Mouse (Mus musculus) intestine, embryonic 16.5 days (tissue): ENCODE measurements around the gene Pcdh10. TPM values are rescaled to one million over a fixed set of nuclear protein-coding genes. Genes with fewer than 3 reads are reported as not detected.

Experiments used
- ATAC-seq: fragments of 200-750 bp; cut with Nextera tagmentation; 2 replicates; pipeline ENCODE4 v1.8.0; 2017; ENCODE audit warnings: moderate TSS enrichment, moderate library complexity
- H3K27ac ChIP-seq: fragments of 300-500 bp; sonication (generic); 2 replicates; pipeline ENCODE4 v1.5.1; 2014; ENCODE audit warnings: mild to moderate bottlenecking, low read length
- H3K27me3 ChIP-seq: fragments of 300-500 bp; sonication (generic); replicated peaks from 2 replicates; pipeline ENCODE4 v1.6.1; 2014; ENCODE audit warnings: low read length, control low read depth, mixed read lengths; ENCODE audit not compliant: control insufficient read depth, insufficient read depth
- H3K36me3 ChIP-seq: fragments of 300-500 bp; sonication (generic); 2 replicates; pipeline ENCODE4 v1.6.1; 2014; ENCODE audit warnings: low read length, control low read depth; ENCODE audit not compliant: control insufficient read depth, insufficient read depth
- H3K4me1 ChIP-seq: fragments of 300-500 bp; sonication (generic); 2 replicates; pipeline ENCODE4 v1.6.1; 2014; ENCODE audit warnings: low read length, control low read depth, mixed read lengths; ENCODE audit not compliant: control insufficient read depth, insufficient read depth
- H3K4me2 ChIP-seq: fragments of 300-500 bp; sonication (generic); 2 replicates; pipeline ENCODE4 v1.6.1; 2014; ENCODE audit warnings: low read depth, low read length, control low read depth
- H3K4me3 ChIP-seq: fragments of 300-500 bp; sonication (generic); 2 replicates; pipeline ENCODE4 v1.5.1; 2014; ENCODE audit warnings: mild to moderate bottlenecking, low read length
- H3K9ac ChIP-seq: fragments of 300-500 bp; sonication (generic); 2 replicates; pipeline ENCODE4 v1.6.1; 2014; ENCODE audit warnings: low read depth, low read length
- H3K9me3 ChIP-seq: fragments of 300-500 bp; sonication (generic); 2 replicates; pipeline ENCODE4 v1.6.1; 2016; ENCODE audit warnings: low read length, control low read depth; ENCODE audit not compliant: control insufficient read depth
- WGBS: fragments of 180-500 bp; shearing (Covaris S2); extraction: QIAGEN DNeasy Blood & Tissue Kit; methylation state at CpG from one replicate; pipeline ENCODE4 v1.1.7; 2014; 5-methylcytosine and 5-hydroxymethylcytosine counted together
- polyA plus RNA-seq: library from polyadenylated mRNA; unstranded; fragments of >200 nt; fragmentation: Nextera tagmentation; extraction: Ambion mirVana; gene quantifications from 2 replicates; pipeline ENCODE4 v1.2.1, GENCODE M21; 2015

Pcdh10 gene
- polyA plus RNA-seq, 1 experiment from 2014 or later: 0.49 TPM

DNA sequence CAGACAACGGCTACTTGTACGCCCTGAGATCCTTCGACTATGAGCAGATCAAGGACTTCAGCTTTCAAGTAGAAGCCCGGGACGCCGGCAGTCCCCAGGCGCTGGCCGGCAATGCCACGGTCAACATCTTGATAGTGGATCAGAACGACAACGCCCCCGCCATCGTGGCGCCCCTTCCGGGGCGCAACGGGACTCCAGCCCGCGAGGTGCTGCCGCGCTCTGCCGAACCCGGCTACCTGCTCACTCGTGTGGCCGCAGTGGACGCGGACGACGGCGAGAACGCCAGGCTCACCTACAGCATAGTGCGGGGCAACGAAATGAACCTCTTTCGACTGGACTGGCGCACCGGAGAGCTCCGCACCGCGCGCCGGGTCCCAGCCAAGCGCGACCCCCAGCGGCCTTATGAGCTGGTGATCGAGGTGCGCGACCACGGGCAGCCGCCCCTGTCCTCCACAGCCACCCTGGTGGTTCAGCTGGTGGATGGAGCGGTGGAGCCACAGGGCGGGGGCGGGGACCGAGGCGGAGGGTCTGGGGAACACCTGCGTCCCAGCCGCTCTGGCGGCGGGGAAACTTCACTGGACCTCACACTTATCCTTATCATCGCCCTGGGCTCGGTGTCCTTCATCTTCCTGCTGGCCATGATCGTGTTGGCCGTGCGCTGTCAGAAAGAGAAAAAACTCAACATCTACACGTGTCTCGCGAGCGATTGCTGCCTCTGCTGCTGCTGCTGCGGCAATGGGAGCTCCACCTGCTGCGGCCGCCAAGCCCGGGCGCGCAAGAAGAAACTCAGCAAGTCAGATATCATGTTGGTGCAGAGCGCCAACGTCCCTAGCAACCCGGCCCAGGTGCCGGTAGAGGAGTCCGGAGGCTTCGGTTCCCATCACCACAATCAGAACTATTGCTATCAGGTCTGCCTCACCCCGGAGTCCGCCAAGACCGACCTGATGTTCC, 2.9 kb downstream of the Pcdh10 start:
- Histone ChIP-seq H3K9me3 (no peaks in the 10 kb centered on the region), H3K4me3 (peak overlapping the region; percentile 60), H3K27me3 (peaks cover 39% of the 10 kb centered on the region), H3K9ac (peak overlapping the region; percentile 21; the same call in 1 of the 2 replicates), H3K4me1 (peaks cover 29% of the 10 kb centered on the region), H3K27ac (no peak overlapping the region), H3K36me3 (no peaks in the 10 kb centered on the region), H3K4me2 (peak overlapping the region; percentile 99)
- WGBS: under 1% methylated on average over 82 of the region's 82 CpGs
- no peak for ATAC-seq

GRCm38 (mm10) chr3:45382032-45382755, 4.0 kb downstream of the Pcdh10 start:
- Histone ChIP-seq H3K9me3 (no peaks in the 10 kb centered on the region), H3K4me1 (peaks cover 27% of the 10 kb centered on the region), H3K9ac (no peak overlapping the region), H3K4me2 (peak overlapping the region; percentile 99; the same call in 1 of the 2 replicates), H3K36me3 (no peaks in the 10 kb centered on the region), H3K4me3 (no peak overlapping the region), H3K27ac (no peak overlapping the region), H3K27me3 (peaks cover 33% of the 10 kb centered on the region)
- ATAC-seq: no peak
- 34% methylated on average over 4 of the region's 4 CpGs for WGBS

- ATAC-seq: no peak
- Histone ChIP-seq H3K9ac (no peak overlapping the region), H3K4me2 (no peak overlapping the region), H3K27ac (no peak overlapping the region), H3K4me3 (no peak overlapping the region), H3K9me3 (no peaks in the 10 kb centered on the region), H3K4me1 (peaks cover 25% of the 10 kb centered on the region), H3K27me3 (peaks cover 31% of the 10 kb centered on the region), H3K36me3 (no peaks in the 10 kb centered on the region)
- WGBS: 40% methylated on average over 2 of the region's 2 CpGs
Measured at GRCm38 (mm10) chr3:45383831-45384230, 5.6 kb downstream of the Pcdh10 start.

GRCm38 (mm10) chr3:45385028-45385427, 6.8 kb downstream of the Pcdh10 start:
- H3K36me3 ChIP-seq: no peaks in the 10 kb centered on the region
- H3K4me3 ChIP-seq: no peak overlapping the region
- H3K9me3 ChIP-seq: no peaks in the 10 kb centered on the region
- no peak overlapping the region for H3K9ac ChIP-seq
- peaks cover 15% of the 10 kb centered on the region for H3K4me1 ChIP-seq
- WGBS: 53% methylated on average over 3 of the region's 3 CpGs
- no peak overlapping the region for H3K27ac ChIP-seq
- H3K4me2 ChIP-seq: no peak overlapping the region
- ATAC-seq: no peak
- peaks cover 21% of the 10 kb centered on the region for H3K27me3 ChIP-seq

DNA sequence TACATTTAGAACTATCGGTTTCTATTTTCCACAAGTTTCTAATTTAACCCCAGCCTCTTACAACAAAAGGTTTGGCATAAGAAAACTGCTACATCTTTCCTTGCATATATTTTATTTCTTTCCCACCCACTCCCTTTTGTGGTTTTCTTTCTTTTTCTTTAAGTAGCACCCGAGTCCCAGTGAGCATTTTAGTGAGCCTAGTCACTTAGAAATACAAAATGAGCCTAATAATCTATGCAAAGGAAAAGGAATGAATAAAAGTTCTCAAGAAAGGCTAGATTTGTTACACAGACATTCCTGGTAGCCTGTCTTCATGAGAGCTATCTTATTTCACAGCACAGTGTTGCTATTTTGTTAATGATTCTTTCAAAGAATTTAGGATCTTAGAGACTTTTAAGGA, 7.3 kb downstream of the Pcdh10 start:
- H3K36me3 ChIP-seq: no peaks in the 10 kb centered on the region
- no peaks in the 10 kb centered on the region for H3K9me3 ChIP-seq
- H3K4me2 ChIP-seq: no peak overlapping the region
- WGBS: 60% methylated on average over 2 of the region's 2 CpGs
- no peak overlapping the region for H3K27ac ChIP-seq
- no peak for ATAC-seq
- no peak overlapping the region for H3K4me3 ChIP-seq
- H3K27me3 ChIP-seq: peaks cover 17% of the 10 kb centered on the region
- H3K4me1 ChIP-seq: peaks cover 12% of the 10 kb centered on the region
- H3K9ac ChIP-seq: no peak overlapping the region

- WGBS: 76% methylated on average over 2 of the region's 2 CpGs
- no peak overlapping the region for H3K27ac ChIP-seq
- H3K4me3 ChIP-seq: no peak overlapping the region
- peaks cover 6% of the 10 kb centered on the region for H3K27me3 ChIP-seq
- H3K36me3 ChIP-seq: no peaks in the 10 kb centered on the region
- no peaks in the 10 kb centered on the region for H3K9me3 ChIP-seq
- no peak overlapping the region for H3K4me2 ChIP-seq
- 0 out of 2 replicates have a peak, but pooled peaks cover 3% of the 10 kb centered on the region for H3K4me1 ChIP-seq
- ATAC-seq: no peak
- H3K9ac ChIP-seq: no peak overlapping the region
Measured at GRCm38 (mm10) chr3:45386512-45386911, 8.3 kb downstream of the Pcdh10 start.

- Histone ChIP-seq H3K4me3 (no peak overlapping the region), H3K4me2 (no peak overlapping the region), H3K27ac (no peak overlapping the region), H3K9ac (no peak overlapping the region), H3K9me3 (no peaks in the 10 kb centered on the region), H3K27me3 (no peaks in the 10 kb centered on the region), H3K4me1 (no peaks in the 10 kb centered on the region), H3K36me3 (no peaks in the 10 kb centered on the region)
- WGBS: 83% methylated on average over 4 of the region's 4 CpGs
- no peak for ATAC-seq
Measured at GRCm38 (mm10) chr3:45397101-45397500, 18.9 kb downstream of the Pcdh10 start.

- Histone ChIP-seq H3K4me1 (no peaks in the 10 kb centered on the region), H3K27ac (no peak overlapping the region), H3K36me3 (no peaks in the 10 kb centered on the region), H3K4me3 (no peak overlapping the region), H3K9me3 (no peaks in the 10 kb centered on the region), H3K9ac (no peak overlapping the region), H3K4me2 (no peak overlapping the region), H3K27me3 (no peaks in the 10 kb centered on the region)
- ATAC-seq: no peak
- 93% methylated on average over 2 of the region's 2 CpGs for WGBS
Measured at GRCm38 (mm10) chr3:45403239-45403638, 25.0 kb downstream of the Pcdh10 start.

DNA sequence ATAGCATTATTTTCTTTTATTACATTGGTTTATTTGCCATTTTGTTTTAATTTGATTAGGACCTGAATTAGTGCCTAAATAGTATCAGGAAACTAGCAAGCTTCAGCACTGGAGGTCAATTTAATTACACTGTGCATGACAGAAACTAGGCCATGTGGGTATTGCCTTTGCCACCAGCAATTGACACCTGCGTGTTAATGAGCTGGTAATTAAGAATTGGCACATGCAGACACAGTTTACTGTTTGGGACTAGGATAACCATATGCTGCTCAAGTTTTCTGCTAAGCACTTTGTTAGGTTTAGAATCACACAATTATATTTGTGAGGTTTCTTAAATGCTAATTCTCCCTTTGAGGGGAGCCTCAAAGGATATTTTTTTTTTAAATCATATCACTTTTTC, 53.5 kb downstream of the Pcdh10 start:
- no peaks in the 10 kb centered on the region for H3K27me3 ChIP-seq
- no peak overlapping the region for H3K4me3 ChIP-seq
- H3K36me3 ChIP-seq: no peaks in the 10 kb centered on the region
- H3K4me1 ChIP-seq: no peaks in the 10 kb centered on the region
- no peak overlapping the region for H3K9ac ChIP-seq
- no peak overlapping the region for H3K27ac ChIP-seq
- WGBS: 58% methylated on average over 1 of the region's 1 CpGs
- no peak overlapping the region for H3K4me2 ChIP-seq
- no peak for ATAC-seq
- H3K9me3 ChIP-seq: no peaks in the 10 kb centered on the region
